Mouse (Mus musculus) limb, embryonic 13.5 days (tissue): Measurements from ENCODE around the gene H2afv. TPM values are rescaled to one million over a fixed set of nuclear protein-coding genes. Genes with fewer than 3 reads are reported as not detected.
A peak's percentile ranks its signal among the peaks of the same experiment; 100 is the strongest.

Source experiments
- ATAC-seq: fragments of 200-750 bp; cut with Nextera tagmentation; 2 replicates; pipeline ENCODE4 v1.8.0; 2017; ENCODE audit warnings: low read depth, moderate number of reproducible peaks, moderate TSS enrichment; ENCODE audit not compliant: low FRiP score
- H3K27ac ChIP-seq: fragments of 300-500 bp; sonication (generic); 2 replicates; pipeline ENCODE4 v1.5.1; 2015; ENCODE audit warnings: inconsistent platforms, mild to moderate bottlenecking, moderate library complexity
- H3K27me3 ChIP-seq: fragments of 300-500 bp; sonication (generic); 2 replicates; pipeline ENCODE4 v1.6.1; 2015; ENCODE audit warnings: mild to moderate bottlenecking, inconsistent platforms
- H3K36me3 ChIP-seq: fragments of 300-500 bp; sonication (generic); 2 replicates; pipeline ENCODE4 v1.6.1; 2015; ENCODE audit warnings: inconsistent platforms, mild to moderate bottlenecking, moderate library complexity
- H3K4me1 ChIP-seq: fragments of 300-500 bp; sonication (generic); 2 replicates; pipeline ENCODE4 v1.6.1; 2015; ENCODE audit warnings: inconsistent platforms
- H3K4me2 ChIP-seq: fragments of 300-500 bp; sonication (generic); replicated peaks from 2 replicates; pipeline ENCODE4 v1.6.1; 2015; ENCODE audit warnings: inconsistent platforms, mild to moderate bottlenecking, moderate library complexity
- H3K4me3 ChIP-seq: fragments of 300-500 bp; sonication (generic); 2 replicates; pipeline ENCODE4 v1.5.1; 2015; ENCODE audit warnings: moderate library complexity, mild to moderate bottlenecking, inconsistent platforms
- H3K9ac ChIP-seq: fragments of 300-500 bp; sonication (generic); 2 replicates; pipeline ENCODE4 v1.6.1; 2015; ENCODE audit warnings: mild to moderate bottlenecking, inconsistent platforms
- H3K9me3 ChIP-seq: fragments of 300-500 bp; sonication (generic); 2 replicates; pipeline ENCODE4 v1.6.1; 2016; ENCODE audit warnings: inconsistent platforms
- WGBS: fragments of 180-500 bp; shearing (Covaris S2); methylation state at CpG from one replicate; pipeline ENCODE4 v1.1.7; 2015; 5-methylcytosine and 5-hydroxymethylcytosine counted together
- microRNA-seq: library from miRNA; unstranded; fragments of <30 nt; microRNA quantifications from one replicate; pipeline ENCODE4, GENCODE M21; 2016
- polyA plus RNA-seq: library from polyadenylated mRNA; unstranded; fragments of >200 nt; fragmentation: Nextera tagmentation; extraction: Ambion mirVana; gene quantifications from 2 replicates; pipeline ENCODE4 v1.2.1, GENCODE M21; 2015

H2afv gene
- polyA plus RNA-seq, 1 experiment from 2014 or later: 657 TPM

DNA sequence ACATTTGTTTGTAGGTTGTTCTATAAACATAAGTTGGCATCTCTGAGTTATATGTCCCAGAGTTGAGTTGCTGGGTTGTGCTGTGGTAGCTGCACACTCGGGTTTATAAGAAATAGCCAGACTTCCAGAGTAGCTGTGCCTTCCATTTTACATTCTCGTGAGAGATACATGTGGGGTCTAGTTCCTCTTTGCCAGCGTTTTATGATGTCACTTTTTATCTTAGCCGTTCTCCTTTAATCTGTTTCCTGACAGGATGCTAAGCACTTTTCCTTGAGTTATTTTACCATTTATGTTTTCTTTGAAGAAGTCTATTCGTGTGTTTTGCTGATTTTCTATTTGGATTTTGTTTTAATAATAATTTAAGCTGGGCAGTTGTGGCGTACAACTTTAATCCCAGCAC lies 51.4 kb downstream of the H2afv start:
- Histone ChIP-seq H3K36me3 (peaks cover 53% of the 10 kb centered on the region), H3K9me3 (no peaks in the 10 kb centered on the region), H3K4me2 (no peak overlapping the region), H3K27me3 (no peaks in the 10 kb centered on the region), H3K4me3 (no peak overlapping the region), H3K4me1 (peaks cover 16% of the 10 kb centered on the region), H3K9ac (no peak overlapping the region), H3K27ac (no peak overlapping the region)
- no peak for ATAC-seq
- 86% methylated on average over 6 of the region's 6 CpGs for WGBS

DNA sequence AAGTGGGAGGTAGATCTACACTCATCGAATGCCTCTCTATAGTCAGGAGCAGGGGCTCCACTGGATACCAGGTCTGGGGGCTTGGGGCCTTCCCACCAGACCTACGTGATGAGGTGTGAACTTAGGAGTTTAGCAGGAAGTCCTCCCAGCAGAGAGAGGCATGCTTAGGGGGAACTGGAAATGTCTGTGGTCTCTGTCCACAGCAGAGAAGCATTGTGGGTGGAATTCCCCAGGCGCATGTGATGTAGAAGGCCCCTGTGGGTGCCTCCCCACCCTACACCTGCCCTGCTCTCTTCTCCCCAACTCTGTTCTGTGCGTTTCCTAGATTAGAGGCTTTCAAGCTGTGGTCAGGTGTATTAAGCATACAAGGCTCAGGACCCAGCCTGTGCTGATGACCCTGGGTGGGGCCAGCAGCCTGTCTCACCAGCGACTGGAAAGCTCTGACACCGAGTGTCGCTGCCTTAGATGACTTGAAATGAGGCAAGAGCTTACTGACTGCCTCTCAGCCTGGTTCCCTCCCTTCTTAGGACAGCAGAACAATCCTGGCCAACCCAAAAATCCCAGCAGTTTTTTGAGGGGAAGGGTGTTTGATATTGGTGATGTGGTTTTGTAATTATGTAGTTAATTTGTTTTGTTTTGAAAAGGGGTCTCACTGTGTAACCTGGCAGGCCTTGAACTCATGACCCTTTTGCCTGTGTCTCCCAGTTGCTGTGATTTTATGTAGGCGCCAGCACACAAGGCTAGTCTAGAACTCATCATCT lies 52.5 kb downstream of the H2afv start:
- Histone ChIP-seq H3K4me2 (no peak overlapping the region), H3K27ac (no peak overlapping the region), H3K4me1 (peaks cover 16% of the 10 kb centered on the region), H3K4me3 (no peak overlapping the region), H3K36me3 (peaks cover 41% of the 10 kb centered on the region), H3K9me3 (no peaks in the 10 kb centered on the region), H3K9ac (no peak overlapping the region), H3K27me3 (no peaks in the 10 kb centered on the region)
- WGBS: 87% methylated on average over 8 of the region's 8 CpGs
- no peak for ATAC-seq

DNA sequence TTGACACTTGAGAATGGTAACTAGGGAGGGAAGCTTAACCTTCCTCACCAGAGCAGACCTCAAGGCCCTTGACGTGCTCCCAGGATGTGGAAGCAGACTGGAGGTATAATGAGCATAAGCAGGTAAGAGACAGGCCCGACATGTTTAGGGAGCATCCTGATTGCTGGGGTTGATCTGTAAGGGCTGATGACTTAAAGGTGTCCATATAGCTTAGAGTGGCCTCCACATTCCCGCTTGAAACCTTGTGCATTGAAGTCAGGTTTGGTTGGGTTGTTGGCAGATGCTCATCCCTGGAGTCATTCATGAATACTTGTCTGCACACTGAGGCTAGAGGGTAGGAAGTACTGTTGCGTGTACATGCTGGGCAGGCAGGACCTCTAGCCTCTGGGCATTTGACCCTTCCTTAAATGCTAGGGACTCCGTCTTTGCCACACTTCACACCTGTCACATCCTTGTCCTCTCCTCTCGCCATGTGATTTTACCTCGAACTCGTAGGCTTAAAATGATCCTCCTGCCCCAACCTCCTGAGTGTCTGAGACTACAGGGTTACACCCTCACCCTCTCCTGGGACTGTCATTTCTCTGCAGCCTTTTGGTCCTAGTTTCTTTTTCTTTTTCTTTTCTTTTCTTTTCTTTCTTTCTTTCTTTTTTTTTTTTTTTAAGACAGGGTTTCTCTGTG lies 53.7 kb downstream of the H2afv start:
- H3K4me1 ChIP-seq: peaks cover 16% of the 10 kb centered on the region
- H3K9me3 ChIP-seq: no peaks in the 10 kb centered on the region
- WGBS: 86% methylated on average over 8 of the region's 8 CpGs
- peaks cover 29% of the 10 kb centered on the region for H3K36me3 ChIP-seq
- peak overlapping the region; percentile 86 for H3K4me3 ChIP-seq
- H3K27ac ChIP-seq: no peak overlapping the region
- no peaks in the 10 kb centered on the region for H3K27me3 ChIP-seq
- ATAC-seq: no peak
- H3K9ac ChIP-seq: peak overlapping the region; percentile 86
- peak overlapping the region; percentile 88 for H3K4me2 ChIP-seq

DNA sequence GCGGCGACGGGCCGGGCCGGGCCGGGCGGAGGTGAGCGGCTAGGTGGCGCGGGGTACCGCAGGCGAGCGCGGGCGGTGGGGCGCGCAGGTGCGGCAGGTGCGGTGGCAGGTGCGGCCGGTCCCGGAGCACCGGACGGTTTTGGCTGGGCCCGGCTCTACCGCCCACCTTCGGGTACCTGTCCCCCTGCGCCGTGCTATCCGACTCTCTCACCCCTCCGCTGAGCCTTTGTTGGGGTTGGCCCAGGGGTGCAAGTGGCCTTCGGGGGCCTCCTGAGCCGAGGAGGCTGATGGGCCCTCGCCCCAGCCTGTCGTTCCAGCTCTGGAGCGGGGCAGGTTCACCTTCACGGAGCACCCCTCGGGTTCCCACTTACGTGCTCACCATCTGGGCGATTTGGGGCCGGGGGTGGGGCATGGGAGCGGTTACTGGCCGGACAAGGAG lies 54.7 kb downstream of the H2afv start:
- Histone ChIP-seq H3K27me3 (no peaks in the 10 kb centered on the region), H3K9ac (peak overlapping the region; percentile 86), H3K4me3 (peak overlapping the region; percentile 86), H3K4me1 (peaks cover 16% of the 10 kb centered on the region), H3K9me3 (no peaks in the 10 kb centered on the region), H3K27ac (no peak overlapping the region), H3K36me3 (peaks cover 20% of the 10 kb centered on the region), H3K4me2 (peak overlapping the region; percentile 88)
- peak; percentile 6; the same call in 1 of the 2 replicates for ATAC-seq
- under 1% methylated on average over 27 of the region's 43 CpGs for WGBS

DNA sequence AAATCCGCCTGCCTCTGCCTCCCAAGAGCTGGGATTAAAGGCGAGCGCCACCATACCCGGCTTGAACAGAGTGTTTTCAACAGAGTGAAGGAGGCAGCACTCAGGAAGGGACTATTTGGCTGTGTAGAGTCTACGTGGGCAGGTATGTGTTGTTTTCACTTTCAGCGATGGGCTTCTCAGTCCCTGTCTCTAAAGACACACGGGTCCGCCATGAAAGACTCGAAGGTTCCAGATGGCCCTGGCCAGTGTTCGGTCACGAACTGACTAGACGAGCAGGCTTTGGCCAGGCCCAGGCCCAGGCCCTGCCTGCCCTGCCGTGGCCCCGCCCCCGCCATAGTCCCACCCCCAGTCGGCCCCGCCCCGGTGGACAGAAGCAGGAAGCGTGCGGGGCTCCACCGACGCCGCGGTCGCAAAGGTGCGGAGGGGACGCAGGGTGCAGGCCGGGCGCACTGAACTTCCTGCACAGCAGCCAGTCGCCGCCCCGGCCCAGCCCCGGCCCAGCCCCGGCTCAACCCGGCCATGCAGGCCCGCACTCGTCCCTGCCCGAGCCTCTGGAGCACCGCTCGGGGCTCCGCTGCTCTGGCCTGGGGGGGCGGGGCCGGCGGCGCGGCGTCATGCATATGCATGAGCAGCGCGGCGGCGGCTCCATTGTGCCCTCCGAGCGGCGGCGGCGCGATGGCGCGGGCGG lies 55.4 kb downstream of the H2afv start, which contains the start of gene Zmiz2:
Zmiz2 (plus strand) TSS at position 349 of the 688 bp plus-strand sequence.
- Histone ChIP-seq H3K9me3 (no peaks in the 10 kb centered on the region), H3K27ac (peak within 1 kb of the TSS; percentile 91), H3K27me3 (no peaks in the 10 kb centered on the region), H3K4me2 (peak within 1 kb of the TSS; percentile 88), H3K4me1 (peaks cover 16% of the 10 kb centered on the region), H3K4me3 (peak within 1 kb of the TSS; percentile 86), H3K9ac (peak within 1 kb of the TSS; percentile 86), H3K36me3 (peaks cover 14% of the 10 kb centered on the region)
- WGBS: 9% methylated on average over 40 of the region's 60 CpGs
- peak; percentile 98 for ATAC-seq

DNA sequence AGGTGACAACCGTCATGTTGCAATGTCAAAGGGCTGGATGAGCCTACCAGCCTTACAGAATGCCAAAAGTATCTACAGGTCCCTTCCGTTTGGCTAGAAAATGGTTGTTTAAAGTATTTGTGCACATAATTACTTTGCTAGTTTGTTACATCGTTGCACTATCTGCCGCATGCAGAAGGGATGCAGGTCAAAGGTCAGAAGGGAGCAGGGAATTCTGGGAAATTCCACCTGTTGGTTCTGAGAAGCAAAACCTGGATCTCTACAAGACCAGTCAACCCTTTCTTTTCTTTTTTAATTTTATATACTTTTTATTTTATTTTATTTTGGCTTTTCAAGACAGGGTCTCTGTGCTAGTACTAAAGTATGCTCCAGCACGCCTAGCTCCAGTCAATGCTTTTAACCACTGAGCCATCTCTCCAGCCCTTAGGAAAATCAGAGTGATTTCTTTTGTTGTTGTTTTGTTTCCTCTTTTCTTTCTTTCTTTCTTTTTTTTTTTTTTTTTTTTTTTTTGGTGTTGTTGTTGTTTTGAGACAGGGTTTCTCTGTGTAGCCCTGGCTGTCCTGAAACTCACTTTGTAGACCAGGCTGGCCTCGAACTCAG lies 56.0 kb downstream of the H2afv start:
- Histone ChIP-seq H3K9me3 (no peaks in the 10 kb centered on the region), H3K36me3 (peaks cover 13% of the 10 kb centered on the region), H3K9ac (no peak overlapping the region), H3K4me1 (peaks cover 16% of the 10 kb centered on the region), H3K27ac (0 out of 2 replicates have a peak overlapping the region, but pooled peaks have one; percentile 91), H3K4me2 (peak overlapping the region; percentile 88), H3K27me3 (no peaks in the 10 kb centered on the region), H3K4me3 (peak overlapping the region; percentile 86)
- 91% methylated on average over 6 of the region's 6 CpGs for WGBS
- ATAC-seq: no peak

DNA sequence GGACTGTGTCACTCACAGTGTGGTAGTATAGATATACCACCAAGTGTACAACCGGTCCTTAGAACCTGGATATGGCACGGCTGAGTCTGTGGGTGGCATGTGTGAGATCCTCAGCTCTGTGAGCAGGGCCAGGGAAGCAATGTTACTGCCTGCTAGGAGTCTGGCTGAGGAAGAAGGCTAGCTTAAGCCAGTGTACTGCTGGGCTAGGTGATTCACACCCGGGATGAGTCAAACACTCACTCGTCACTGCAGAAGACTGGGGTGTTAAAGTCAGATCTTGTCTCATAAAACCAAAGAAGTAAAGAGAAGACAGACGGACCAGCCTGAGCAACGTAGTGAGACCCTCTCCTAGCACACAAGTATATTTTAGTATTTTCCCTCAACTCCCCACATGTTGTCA lies 63.3 kb downstream of the H2afv start:
- Histone ChIP-seq H3K27me3 (no peaks in the 10 kb centered on the region), H3K9me3 (no peaks in the 10 kb centered on the region), H3K4me1 (no peaks in the 10 kb centered on the region), H3K4me2 (no peak overlapping the region), H3K9ac (no peak overlapping the region), H3K4me3 (no peak overlapping the region), H3K27ac (no peak overlapping the region), H3K36me3 (no peaks in the 10 kb centered on the region)
- no peak for ATAC-seq
- 84% methylated on average over 6 of the region's 6 CpGs for WGBS

Small RNA genes within 50 kb of the gene (microRNA-seq; reads per million reads assigned to microRNA genes)
- gene Gm22123 (not detected), gene Mir7651 (not detected)

Other genes with a start within 250 kb of the H2afv start
- gene A730071L15Rik, start 244.4 kb downstream of the H2afv start, polyA plus RNA-seq: 0.31 and 0.75 TPM in 2 replicates
- 43.3 and 44.0 TPM in 2 replicates for gene Nudcd3, start 244.0 kb downstream of the H2afv start, polyA plus RNA-seq
- gene Npc1l1, start 214.3 kb downstream of the H2afv start, polyA plus RNA-seq: 0.03 and 0.06 TPM in 2 replicates
- 98.1 and 101 TPM in 2 replicates for gene Ddx56, start 176.7 kb downstream of the H2afv start, polyA plus RNA-seq
- 109 and 113 TPM in 2 replicates for gene Tmed4, start 169.6 kb downstream of the H2afv start, polyA plus RNA-seq
- 84.1 and 95.0 TPM in 2 replicates for gene Ogdh, start 152.8 kb downstream of the H2afv start, polyA plus RNA-seq
- gene Zmiz2, start 55.4 kb downstream of the H2afv start, polyA plus RNA-seq: 10.1 and 10.3 TPM in 2 replicates
- gene Ppia, start 29.0 kb downstream of the H2afv start, polyA plus RNA-seq: 4,950 and 5,155 TPM in 2 replicates
- 30.5 and 32.1 TPM in 2 replicates for gene Purb, start 31.5 kb upstream of the H2afv start, polyA plus RNA-seq
- gene Myo1g, start 76.5 kb upstream of the H2afv start, polyA plus RNA-seq: 1.5 and 2.1 TPM in 2 replicates
- gene Ccm2, start 102.4 kb upstream of the H2afv start, polyA plus RNA-seq: 99.0 and 102 TPM in 2 replicates
- 1.2 and 2.5 TPM in 2 replicates for gene Nacad, start 161.6 kb upstream of the H2afv start, polyA plus RNA-seq
- gene Tbrg4, start 181.6 kb upstream of the H2afv start, polyA plus RNA-seq: 33.1 and 37.7 TPM in 2 replicates
- not detected in 2 replicates for gene Wap, start 194.2 kb upstream of the H2afv start, polyA plus RNA-seq
- gene Ramp3, start 214.1 kb upstream of the H2afv start, polyA plus RNA-seq: 5.5 and 7.8 TPM in 2 replicates